Mouse (Mus musculus): ENCODE results near the gene Zfp280d. TPM values are rescaled to one million over a fixed set of nuclear protein-coding genes. Genes with fewer than 3 reads are reported as not detected.
"Not testable (repeated sequence)": the region's sequence is repeated elsewhere in the genome, so short reads cannot be mapped to it uniquely, and the experiment has no call there.

The Zfp280d gene
- polyA plus RNA-seq, 1 experiment, result 763 TPM

DNA sequence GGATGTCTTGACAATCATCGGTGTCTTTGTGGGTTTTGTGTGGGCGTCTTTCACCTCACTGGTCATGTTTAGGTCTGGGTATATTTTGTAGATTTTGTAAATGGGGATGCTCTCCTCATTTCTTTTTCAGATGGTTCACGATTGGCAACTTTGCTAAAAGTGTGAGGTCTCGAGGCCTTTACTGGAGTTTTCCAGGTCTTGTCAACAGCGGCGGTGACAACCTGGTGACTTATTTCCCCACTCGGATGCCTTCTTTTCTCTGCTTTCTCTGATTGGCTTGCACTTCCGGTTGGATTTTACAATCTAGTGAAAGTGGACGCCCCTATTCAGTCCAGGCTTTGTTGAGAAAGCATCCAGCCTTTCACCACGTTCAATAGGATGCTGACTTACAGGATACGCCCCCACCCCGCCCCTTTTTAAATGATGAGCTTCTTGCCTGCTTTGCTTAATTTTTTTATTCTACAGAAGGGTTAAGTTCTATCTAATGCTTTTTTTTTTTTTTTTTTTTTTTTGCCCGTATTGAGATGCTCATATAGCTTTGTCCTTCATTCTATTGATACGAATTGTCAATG, 114.9 kb downstream of the Zfp280d start:
- TF ChIP-seq CTCF (IDR thresholded peaks at IDR 0.05; ENCODE audit: insufficient read depth, low read depth, low read length), result no peak
- TF ChIP-seq POLR2A (IDR thresholded peaks at IDR 0.05; ENCODE audit: insufficient read depth, low read depth, low read length), result no peak
- H3K27ac ChIP-seq (ENCODE audit: insufficient read depth, low read depth, low read length), result no peak overlapping the region
- H3K4me1 ChIP-seq (ENCODE audit: control insufficient read depth, insufficient read depth, low read length), result peaks cover 20% of the 10 kb centered on the region
- WGBS, result 65% methylated on average over 14 of the region's 14 CpGs
- H3K4me3 ChIP-seq (ENCODE audit: insufficient read depth, low read depth, low read length), result no peak overlapping the region

DNA sequence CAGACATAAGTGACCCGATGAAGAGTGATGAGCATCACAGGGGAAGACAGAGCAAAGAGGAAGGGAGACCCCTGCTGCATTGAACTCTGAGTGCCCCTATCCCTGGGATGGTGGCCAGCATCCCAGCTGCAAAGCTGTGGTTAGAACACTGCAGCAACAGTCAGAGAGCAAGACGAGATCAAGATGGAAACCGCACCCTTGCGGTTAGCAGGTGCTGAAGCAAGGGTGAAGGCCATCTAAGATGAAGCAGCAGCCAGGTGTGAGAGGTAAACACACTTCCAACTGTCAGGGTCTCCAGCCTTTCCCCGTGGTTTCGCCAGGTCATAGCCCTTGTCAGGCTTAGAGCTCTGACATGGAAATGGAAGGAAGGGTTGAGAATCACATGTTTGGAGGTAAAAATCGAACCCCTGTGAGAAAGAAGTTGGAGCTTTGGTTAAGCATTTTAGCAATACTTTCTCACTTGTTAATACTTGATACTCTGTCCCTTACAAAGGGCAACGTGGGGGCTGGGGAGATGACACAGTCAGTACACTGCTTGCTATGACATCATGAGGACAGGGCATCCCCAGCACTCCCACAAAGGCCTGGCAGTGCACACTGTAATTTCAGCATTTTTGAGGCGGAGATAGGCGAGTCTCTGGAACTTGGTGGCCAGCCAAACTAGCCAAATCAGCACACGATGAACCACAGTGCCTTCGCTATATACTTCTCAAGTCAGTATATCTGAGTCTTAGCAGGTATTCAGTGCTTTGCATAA, 115.8 kb downstream of the Zfp280d start:
- no peak overlapping the region for H3K27ac ChIP-seq (ENCODE audit: insufficient read depth, low read depth, low read length)
- H3K4me3 ChIP-seq (ENCODE audit: insufficient read depth, low read depth, low read length), result no peak overlapping the region
- TF ChIP-seq CTCF (IDR thresholded peaks at IDR 0.05; ENCODE audit: insufficient read depth, low read depth, low read length) (0 out of 2 replicates have a peak, but pooled peaks have one; percentile 5), POLR2A (IDR thresholded peaks at IDR 0.05; ENCODE audit: insufficient read depth, low read depth, low read length) (no peak)
- 70% methylated on average over 12 of the region's 12 CpGs for WGBS
- H3K4me1 ChIP-seq (ENCODE audit: control insufficient read depth, insufficient read depth, low read length), result peaks cover 20% of the 10 kb centered on the region

DNA sequence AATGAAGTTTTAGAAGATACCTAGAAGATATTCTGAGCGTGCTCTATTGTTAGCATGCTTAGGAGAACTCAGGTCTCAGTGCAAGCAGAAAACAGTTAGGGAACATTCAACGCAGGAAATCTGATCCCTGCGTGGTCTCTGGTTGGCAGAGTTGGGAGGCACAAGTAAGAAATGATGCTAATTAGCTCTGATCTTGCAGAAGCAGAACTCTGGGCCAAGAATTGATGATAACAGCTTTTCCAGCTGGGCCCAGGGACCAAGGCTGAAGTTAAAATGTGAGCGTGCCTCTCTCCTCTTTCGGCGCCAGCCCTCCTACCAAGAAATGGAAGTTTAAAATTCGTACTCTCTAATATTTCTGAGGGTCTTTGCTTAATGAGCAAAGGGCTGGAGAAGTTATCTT, 118.0 kb downstream of the Zfp280d start:
- H3K27ac ChIP-seq (ENCODE audit: insufficient read depth, low read depth, low read length), result no peak overlapping the region
- H3K4me3 ChIP-seq (ENCODE audit: insufficient read depth, low read depth, low read length), result no peak overlapping the region
- peaks cover 20% of the 10 kb centered on the region for H3K4me1 ChIP-seq (ENCODE audit: control insufficient read depth, insufficient read depth, low read length)
- WGBS, result 57% methylated on average over 7 of the region's 7 CpGs
- no peak for TF ChIP-seq POLR2A (IDR thresholded peaks at IDR 0.05; ENCODE audit: insufficient read depth, low read depth, low read length)
- TF ChIP-seq CTCF (IDR thresholded peaks at IDR 0.05; ENCODE audit: insufficient read depth, low read depth, low read length), result no peak

DNA sequence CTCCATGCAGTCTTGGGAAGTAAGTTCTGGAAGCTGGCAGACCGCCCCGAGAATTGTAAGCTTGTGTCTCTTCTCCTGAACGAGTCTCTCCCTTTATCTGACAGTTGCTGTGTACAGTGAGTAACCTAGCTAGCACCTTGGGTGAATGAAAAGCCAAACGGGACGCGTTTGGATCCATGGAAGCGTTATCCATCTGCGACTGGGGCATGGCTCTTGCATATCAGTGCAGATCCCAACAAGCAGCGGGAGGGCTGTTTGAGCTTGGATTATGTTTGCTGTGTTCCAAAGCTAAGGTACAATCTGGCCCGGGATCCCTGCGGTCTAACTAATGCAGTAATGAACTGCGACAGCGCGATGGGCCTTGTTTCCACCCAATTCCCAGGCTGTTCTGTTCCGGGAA, 118.6 kb downstream of the Zfp280d start:
- H3K4me1 ChIP-seq (ENCODE audit: control insufficient read depth, insufficient read depth, low read length), result peaks cover 20% of the 10 kb centered on the region
- 48% methylated on average over 15 of the region's 15 CpGs for WGBS
- TF ChIP-seq POLR2A (IDR thresholded peaks at IDR 0.05; ENCODE audit: insufficient read depth, low read depth, low read length), result no peak
- TF ChIP-seq CTCF (IDR thresholded peaks at IDR 0.05; ENCODE audit: insufficient read depth, low read depth, low read length), result no peak
- 0 out of 2 replicates have a peak overlapping the region, but pooled peaks have one; percentile 20 for H3K27ac ChIP-seq (ENCODE audit: insufficient read depth, low read depth, low read length)
- no peak overlapping the region for H3K4me3 ChIP-seq (ENCODE audit: insufficient read depth, low read depth, low read length)

DNA sequence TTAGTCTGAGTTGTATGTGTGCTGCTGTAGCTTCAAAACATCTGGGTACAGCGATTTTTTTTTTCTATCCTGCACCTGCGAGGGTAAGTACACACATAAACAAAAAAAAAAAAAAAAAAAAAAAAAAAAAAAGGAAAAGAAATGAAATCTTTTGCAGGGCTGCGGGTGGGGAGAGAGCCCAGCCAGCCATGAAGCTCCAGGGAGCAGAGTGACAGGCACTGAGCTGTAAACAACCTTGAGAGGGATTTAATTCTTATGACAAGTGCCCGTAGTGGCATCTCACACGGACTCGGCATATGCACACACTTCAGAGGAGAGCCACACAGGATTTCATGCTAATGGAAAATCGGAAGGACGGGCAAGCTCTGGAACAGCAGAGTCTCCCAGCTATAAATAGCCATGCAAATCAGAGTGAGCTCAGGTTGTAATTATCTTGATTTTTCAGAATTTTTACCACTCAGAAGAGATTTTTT, 119.2 kb downstream of the Zfp280d start:
- WGBS, result 22% methylated on average over 8 of the region's 8 CpGs
- peaks cover 20% of the 10 kb centered on the region for H3K4me1 ChIP-seq (ENCODE audit: control insufficient read depth, insufficient read depth, low read length)
- no peak for TF ChIP-seq POLR2A (IDR thresholded peaks at IDR 0.05; ENCODE audit: insufficient read depth, low read depth, low read length)
- TF ChIP-seq CTCF (IDR thresholded peaks at IDR 0.05; ENCODE audit: insufficient read depth, low read depth, low read length), result no peak
- no peak overlapping the region for H3K27ac ChIP-seq (ENCODE audit: insufficient read depth, low read depth, low read length)
- no peak overlapping the region for H3K4me3 ChIP-seq (ENCODE audit: insufficient read depth, low read depth, low read length)

DNA sequence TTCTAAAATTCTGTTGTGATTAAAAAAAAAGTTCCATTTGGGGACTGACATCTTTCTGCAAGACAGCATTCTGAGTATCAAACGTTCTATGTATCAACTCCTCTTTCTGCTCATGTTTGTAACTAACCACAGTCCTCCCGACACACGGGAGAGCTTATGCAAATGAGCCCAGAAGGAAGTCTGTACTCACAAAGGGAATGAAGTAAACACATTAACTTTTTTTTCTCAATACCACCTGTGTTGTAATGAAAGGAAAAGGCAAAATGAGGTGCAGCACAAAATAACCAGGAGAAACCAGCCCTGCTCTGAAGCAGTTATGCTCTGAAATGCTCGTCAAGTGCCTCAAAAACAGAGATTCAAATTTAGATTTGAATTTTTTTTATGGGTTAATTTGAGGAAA, 125.5 kb downstream of the Zfp280d start:
- Histone ChIP-seq H3K4me1 (ENCODE audit: control insufficient read depth, insufficient read depth, low read length) (peaks cover 5% of the 10 kb centered on the region), H3K27ac (ENCODE audit: insufficient read depth, low read depth, low read length) (no peak overlapping the region), H3K4me3 (ENCODE audit: insufficient read depth, low read depth, low read length) (no peak overlapping the region)
- WGBS, result 40% methylated on average over 4 of the region's 4 CpGs
- TF ChIP-seq CTCF (IDR thresholded peaks at IDR 0.05; ENCODE audit: insufficient read depth, low read depth, low read length), result no peak
- TF ChIP-seq POLR2A (IDR thresholded peaks at IDR 0.05; ENCODE audit: insufficient read depth, low read depth, low read length), result no peak

DNA sequence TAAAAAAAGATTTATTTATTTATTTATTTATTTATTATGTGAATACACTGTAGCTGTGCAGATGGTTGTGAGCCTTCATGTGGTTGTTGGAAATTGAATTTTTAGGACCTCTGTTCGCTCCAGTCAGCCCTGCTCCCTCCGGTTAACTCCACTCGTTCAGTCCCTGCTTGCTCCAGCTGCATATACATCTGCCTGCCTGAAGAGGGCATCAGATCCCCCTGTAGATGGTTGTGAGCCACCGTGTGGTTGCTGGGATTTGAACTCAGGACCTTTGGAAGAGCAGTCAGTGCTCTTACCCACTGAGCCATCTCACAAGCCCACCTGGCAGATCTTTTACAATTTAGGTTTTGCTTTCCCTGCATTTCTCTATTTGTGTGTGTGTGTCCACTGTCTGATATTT, 127.1 kb downstream of the Zfp280d start:
- not testable (repeated sequence) for H3K4me1 ChIP-seq (ENCODE audit: control insufficient read depth, insufficient read depth, low read length); H3K27ac ChIP-seq (ENCODE audit: insufficient read depth, low read depth, low read length); H3K4me3 ChIP-seq (ENCODE audit: insufficient read depth, low read depth, low read length)
- 77% methylated on average over 4 of the region's 4 CpGs for WGBS

DNA sequence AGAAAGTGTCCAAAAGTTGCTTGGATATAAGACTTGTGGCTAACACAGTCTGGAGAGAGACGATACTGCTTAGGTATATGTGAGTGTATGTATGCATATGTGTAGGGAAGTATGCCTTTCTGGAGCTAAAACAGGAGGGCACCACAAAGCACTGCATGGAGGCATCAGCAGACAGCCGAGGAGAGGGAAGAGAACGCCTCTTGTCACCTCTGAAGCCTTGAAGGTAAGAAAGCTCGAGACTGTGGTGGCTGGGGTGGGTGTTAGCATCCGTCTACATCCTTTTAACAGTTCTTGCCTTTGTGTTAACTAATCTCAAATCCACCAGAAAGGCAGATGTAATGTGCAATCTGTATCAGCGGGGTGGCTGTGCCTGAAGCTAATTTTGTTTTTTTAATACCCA, 128.8 kb downstream of the Zfp280d start:
- Histone ChIP-seq H3K27ac (ENCODE audit: insufficient read depth, low read depth, low read length) (no peak overlapping the region), H3K4me3 (ENCODE audit: insufficient read depth, low read depth, low read length) (no peak overlapping the region), H3K4me1 (ENCODE audit: control insufficient read depth, insufficient read depth, low read length) (peaks cover 5% of the 10 kb centered on the region)
- 41% methylated on average over 6 of the region's 6 CpGs for WGBS
- no peak for TF ChIP-seq POLR2A (IDR thresholded peaks at IDR 0.05; ENCODE audit: insufficient read depth, low read depth, low read length)
- TF ChIP-seq CTCF (IDR thresholded peaks at IDR 0.05; ENCODE audit: insufficient read depth, low read depth, low read length), result no peak

DNA sequence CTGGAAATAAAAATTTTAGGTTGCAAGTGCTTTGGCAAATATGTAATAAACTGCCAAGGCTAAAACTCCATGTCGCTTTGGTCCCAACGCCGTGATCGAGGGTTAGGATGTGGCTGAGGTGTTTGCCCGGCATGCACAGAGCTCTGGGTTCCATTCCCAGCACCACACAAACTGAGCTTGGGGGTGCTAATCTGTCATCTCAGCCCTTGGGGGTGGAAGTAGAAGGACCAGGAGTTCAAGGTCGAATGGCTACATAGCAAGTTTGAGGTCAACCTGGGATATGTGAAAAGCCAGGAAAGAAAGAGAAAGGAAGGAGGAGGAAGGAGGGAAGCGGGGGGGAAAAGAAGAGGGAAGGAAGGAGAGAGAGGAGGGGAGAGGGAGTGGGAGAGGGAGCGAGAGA, 129.8 kb downstream of the Zfp280d start:
- H3K27ac ChIP-seq (ENCODE audit: insufficient read depth, low read depth, low read length), result no peak overlapping the region
- 80% methylated on average over 8 of the region's 8 CpGs for WGBS
- TF ChIP-seq POLR2A (IDR thresholded peaks at IDR 0.05; ENCODE audit: insufficient read depth, low read depth, low read length) (no peak), CTCF (IDR thresholded peaks at IDR 0.05; ENCODE audit: insufficient read depth, low read depth, low read length) (no peak)
- H3K4me1 ChIP-seq (ENCODE audit: control insufficient read depth, insufficient read depth, low read length), result peaks cover 5% of the 10 kb centered on the region
- H3K4me3 ChIP-seq (ENCODE audit: insufficient read depth, low read depth, low read length), result no peak overlapping the region

Measured in olfactory bulb, adult 2 months (tissue).